Mouse (Mus musculus): Measurements from ENCODE around the gene Ephb2. TPM values are rescaled to one million over a fixed set of nuclear protein-coding genes. Genes with fewer than 3 reads are reported as not detected.

Ephb2 gene
- polyA plus RNA-seq, 1 experiment = 2.7 TPM

DNA sequence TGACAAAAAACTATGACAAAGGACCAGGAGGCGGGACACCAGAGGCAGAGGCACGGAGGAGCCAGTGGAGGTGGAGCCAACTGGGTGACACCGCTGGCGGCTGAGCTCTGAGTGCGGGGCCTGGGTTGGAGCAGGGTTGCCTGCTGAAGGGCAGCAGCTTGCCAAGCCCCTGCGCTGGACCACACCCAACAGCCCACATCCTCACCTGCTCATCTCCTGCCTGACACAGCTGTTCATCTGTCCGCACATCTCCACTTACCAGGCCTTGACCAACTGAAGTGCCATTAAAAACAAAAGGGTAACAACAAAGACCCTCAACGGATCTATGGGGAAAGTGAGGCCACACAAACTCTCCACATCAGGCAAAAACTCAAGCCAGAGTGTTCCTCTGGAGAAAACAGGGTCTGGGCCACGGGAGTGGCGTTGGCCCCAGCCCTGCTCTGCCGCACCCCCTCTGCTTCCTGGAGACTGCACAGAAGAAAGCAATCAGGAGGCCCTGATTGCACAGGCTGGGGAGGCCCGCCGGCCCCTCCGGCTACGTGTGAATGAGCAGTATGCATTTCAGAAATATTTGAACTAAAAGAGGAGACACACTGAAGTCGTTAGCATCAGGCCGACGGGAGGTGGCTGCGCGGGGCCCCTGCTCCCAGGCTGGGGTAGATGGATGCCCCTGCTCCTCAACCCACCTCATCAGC lies 55.4 kb downstream of the Ephb2 start:
- DNase-seq (ENCODE audit: low read depth in 1 of 2, low spot score in 2 of 2) = no peak
- H3K27me3 ChIP-seq (ENCODE audit: control insufficient read depth, insufficient read depth, low read length) = no peaks in the 10 kb centered on the region
- TF ChIP-seq CTCF (IDR thresholded peaks at IDR 0.05; ENCODE audit: extremely low read depth, insufficient read depth, insufficient read length, insufficient replicate concordance) (no peak), POLR2A (IDR thresholded peaks at IDR 0.05; ENCODE audit: low read depth, low read length) (no peak)
- H3K4me3 ChIP-seq (ENCODE audit: extremely low read depth, insufficient read depth, insufficient read length) = no peak overlapping the region
- H3K4me1 ChIP-seq (ENCODE audit: control insufficient read depth, insufficient read depth, insufficient read length) = no peaks in the 10 kb centered on the region
- WGBS = 90% methylated on average over 20 of the region's 20 CpGs
- no peak overlapping the region for H3K27ac ChIP-seq (ENCODE audit: insufficient read depth, low read length)
- no peaks in the 10 kb centered on the region for H3K36me3 ChIP-seq (ENCODE audit: control insufficient read depth, insufficient read depth, low read length)

GRCm38 (mm10) chr4:136779156-136779555 lies 56.6 kb downstream of the Ephb2 start:
- no peak overlapping the region for H3K4me3 ChIP-seq (ENCODE audit: extremely low read depth, insufficient read depth, insufficient read length)
- H3K4me1 ChIP-seq (ENCODE audit: control insufficient read depth, insufficient read depth, insufficient read length) = no peaks in the 10 kb centered on the region
- no peaks in the 10 kb centered on the region for H3K27me3 ChIP-seq (ENCODE audit: control insufficient read depth, insufficient read depth, low read length)
- 97% methylated on average over 11 of the region's 11 CpGs for WGBS
- H3K27ac ChIP-seq (ENCODE audit: insufficient read depth, low read length) = no peak overlapping the region
- no peak for DNase-seq (ENCODE audit: low read depth in 1 of 2, low spot score in 2 of 2)
- TF ChIP-seq POLR2A (IDR thresholded peaks at IDR 0.05; ENCODE audit: low read depth, low read length) (no peak), CTCF (IDR thresholded peaks at IDR 0.05; ENCODE audit: extremely low read depth, insufficient read depth, insufficient read length, insufficient replicate concordance) (no peak)
- no peaks in the 10 kb centered on the region for H3K36me3 ChIP-seq (ENCODE audit: control insufficient read depth, insufficient read depth, low read length)

DNA sequence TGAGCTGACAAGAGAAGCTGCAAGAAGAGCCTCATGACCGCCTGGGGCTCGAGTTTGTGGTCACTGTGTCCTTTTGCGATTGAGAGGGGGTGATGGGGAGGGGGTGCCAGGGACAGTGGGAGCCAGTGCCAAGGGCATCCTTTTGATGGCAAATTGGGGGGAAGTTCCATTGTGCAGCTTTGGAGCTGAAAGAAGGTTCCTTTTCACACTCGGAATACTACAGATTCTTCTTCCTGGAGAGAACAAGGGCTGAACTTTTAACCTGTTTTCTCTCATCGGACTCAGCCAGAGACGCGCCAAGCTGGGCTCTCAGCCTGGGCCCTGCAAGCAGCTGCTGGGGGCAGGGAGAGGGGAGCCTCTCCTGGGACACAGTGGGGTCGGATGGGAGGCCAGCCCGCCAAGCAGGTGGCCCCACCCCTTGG lies 59.3 kb downstream of the Ephb2 start:
- TF ChIP-seq POLR2A (IDR thresholded peaks at IDR 0.05; ENCODE audit: low read depth, low read length) (no peak), CTCF (IDR thresholded peaks at IDR 0.05; ENCODE audit: extremely low read depth, insufficient read depth, insufficient read length, insufficient replicate concordance) (no peak)
- Histone ChIP-seq H3K27ac (ENCODE audit: insufficient read depth, low read length) (no peak overlapping the region), H3K4me3 (ENCODE audit: extremely low read depth, insufficient read depth, insufficient read length) (no peak overlapping the region), H3K27me3 (ENCODE audit: control insufficient read depth, insufficient read depth, low read length) (no peaks in the 10 kb centered on the region), H3K4me1 (ENCODE audit: control insufficient read depth, insufficient read depth, insufficient read length) (no peaks in the 10 kb centered on the region), H3K36me3 (ENCODE audit: control insufficient read depth, insufficient read depth, low read length) (no peaks in the 10 kb centered on the region)
- no peak for DNase-seq (ENCODE audit: low read depth in 1 of 2, low spot score in 2 of 2)
- 60% methylated on average over 9 of the region's 9 CpGs for WGBS

DNA sequence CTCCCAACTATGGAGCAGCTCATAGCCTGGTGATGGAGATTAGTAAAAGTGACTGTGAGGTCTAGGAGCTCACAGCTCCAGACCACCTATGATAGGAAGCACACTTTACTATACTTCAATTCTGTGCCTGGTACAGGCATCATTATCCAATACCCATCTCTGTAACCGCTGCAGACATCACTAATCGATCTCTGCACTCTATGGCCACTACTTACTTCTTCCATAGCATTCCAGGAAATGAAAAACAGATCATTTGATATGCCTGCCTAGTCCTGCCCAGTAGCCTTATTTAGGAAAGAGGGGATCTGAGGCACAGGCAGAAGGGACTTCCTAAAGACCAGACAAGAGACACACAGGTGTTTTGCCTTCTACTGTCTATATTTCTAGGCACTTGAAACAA lies 59.9 kb downstream of the Ephb2 start:
- no peak for TF ChIP-seq POLR2A (IDR thresholded peaks at IDR 0.05; ENCODE audit: low read depth, low read length)
- no peak for TF ChIP-seq CTCF (IDR thresholded peaks at IDR 0.05; ENCODE audit: extremely low read depth, insufficient read depth, insufficient read length, insufficient replicate concordance)
- no peaks in the 10 kb centered on the region for H3K27me3 ChIP-seq (ENCODE audit: control insufficient read depth, insufficient read depth, low read length)
- no peaks in the 10 kb centered on the region for H3K4me1 ChIP-seq (ENCODE audit: control insufficient read depth, insufficient read depth, insufficient read length)
- H3K4me3 ChIP-seq (ENCODE audit: extremely low read depth, insufficient read depth, insufficient read length) = no peak overlapping the region
- H3K27ac ChIP-seq (ENCODE audit: insufficient read depth, low read length) = no peak overlapping the region
- DNase-seq (ENCODE audit: low read depth in 1 of 2, low spot score in 2 of 2) = no peak
- 84% methylated on average over 2 of the region's 2 CpGs for WGBS
- no peaks in the 10 kb centered on the region for H3K36me3 ChIP-seq (ENCODE audit: control insufficient read depth, insufficient read depth, low read length)

DNA sequence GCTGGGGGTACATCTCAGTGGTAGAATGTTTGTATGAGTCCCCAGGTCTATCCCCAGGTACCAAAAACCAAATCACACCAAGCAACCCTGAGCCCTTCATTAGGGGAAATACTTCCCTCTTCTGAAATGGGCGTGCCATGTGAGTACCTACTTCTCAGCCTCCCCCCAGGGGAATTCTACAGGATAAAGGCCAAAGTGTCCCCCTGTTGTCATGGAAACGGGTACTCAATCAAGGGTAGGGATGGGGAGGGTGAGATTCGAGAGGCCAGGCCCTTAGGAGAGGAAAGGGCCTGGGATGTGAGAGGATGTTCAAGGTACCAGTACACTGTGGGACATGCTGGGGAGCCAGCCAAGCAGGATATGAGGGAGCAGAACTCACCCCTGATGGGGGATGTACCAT lies 61.6 kb downstream of the Ephb2 start:
- Histone ChIP-seq H3K4me1 (ENCODE audit: control insufficient read depth, insufficient read depth, insufficient read length) (no peaks in the 10 kb centered on the region), H3K4me3 (ENCODE audit: extremely low read depth, insufficient read depth, insufficient read length) (no peak overlapping the region), H3K27me3 (ENCODE audit: control insufficient read depth, insufficient read depth, low read length) (no peaks in the 10 kb centered on the region), H3K27ac (ENCODE audit: insufficient read depth, low read length) (no peak overlapping the region), H3K36me3 (ENCODE audit: control insufficient read depth, insufficient read depth, low read length) (no peaks in the 10 kb centered on the region)
- no peak for DNase-seq (ENCODE audit: low read depth in 1 of 2, low spot score in 2 of 2)
- no peak for TF ChIP-seq CTCF (IDR thresholded peaks at IDR 0.05; ENCODE audit: extremely low read depth, insufficient read depth, insufficient read length, insufficient replicate concordance)
- no peak for TF ChIP-seq POLR2A (IDR thresholded peaks at IDR 0.05; ENCODE audit: low read depth, low read length)
- 71% methylated on average over 3 of the region's 3 CpGs for WGBS

DNA sequence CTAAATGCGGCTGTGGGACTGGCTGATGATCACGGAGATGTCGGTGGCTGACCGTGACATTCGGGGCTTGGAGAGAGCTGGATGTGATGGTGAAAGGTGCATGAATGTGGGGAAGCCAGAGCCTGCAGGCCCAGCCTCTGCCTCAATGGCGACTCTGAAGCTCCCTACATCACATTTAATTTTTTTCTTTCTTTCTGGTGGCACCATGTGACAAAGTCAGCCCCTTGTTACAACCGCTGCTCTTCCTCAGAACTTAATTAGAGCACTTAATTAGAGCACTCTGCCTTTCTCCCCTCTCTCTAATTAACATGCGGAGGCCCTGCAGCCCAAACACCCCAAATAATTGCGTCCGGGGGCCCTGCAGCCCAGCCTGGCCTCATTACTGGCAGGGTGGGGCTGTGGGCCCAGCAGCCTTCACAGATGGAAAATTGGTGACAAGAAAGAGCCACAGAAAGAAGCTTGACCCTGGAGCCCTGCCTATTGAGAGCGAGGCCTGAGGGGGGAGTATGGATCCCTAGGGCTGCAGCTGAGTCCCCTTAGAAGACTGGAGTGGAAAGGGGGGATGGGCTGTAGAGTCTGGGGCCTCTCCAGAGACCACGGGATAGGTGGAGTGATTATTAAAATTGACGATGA lies 62.7 kb downstream of the Ephb2 start:
- no peak for DNase-seq (ENCODE audit: low read depth in 1 of 2, low spot score in 2 of 2)
- Histone ChIP-seq H3K36me3 (ENCODE audit: control insufficient read depth, insufficient read depth, low read length) (no peaks in the 10 kb centered on the region), H3K4me3 (ENCODE audit: extremely low read depth, insufficient read depth, insufficient read length) (no peak overlapping the region), H3K27me3 (ENCODE audit: control insufficient read depth, insufficient read depth, low read length) (no peaks in the 10 kb centered on the region), H3K4me1 (ENCODE audit: control insufficient read depth, insufficient read depth, insufficient read length) (no peaks in the 10 kb centered on the region), H3K27ac (ENCODE audit: insufficient read depth, low read length) (no peak overlapping the region)
- WGBS = 94% methylated on average over 13 of the region's 13 CpGs
- TF ChIP-seq CTCF (IDR thresholded peaks at IDR 0.05; ENCODE audit: extremely low read depth, insufficient read depth, insufficient read length, insufficient replicate concordance) = no peak

DNA sequence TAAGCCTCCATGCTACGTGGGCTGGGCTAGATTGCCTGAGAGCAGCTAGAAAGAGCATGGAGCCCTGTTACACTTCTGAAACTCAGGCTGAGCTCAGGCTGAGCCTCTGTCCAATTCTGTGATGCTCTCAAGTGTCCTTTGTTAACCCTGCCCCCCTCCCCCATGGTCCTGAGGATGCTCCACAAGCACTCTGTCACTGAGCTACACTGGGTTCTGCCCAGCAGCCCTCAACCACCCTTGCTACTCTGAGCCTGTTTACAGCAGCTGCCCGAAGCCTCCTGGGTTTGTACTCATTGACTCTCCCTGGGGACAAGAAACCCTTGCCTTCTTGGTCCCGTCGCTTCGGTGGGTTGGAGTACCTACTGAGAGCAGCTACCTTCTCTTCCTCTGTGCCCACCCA lies 63.5 kb downstream of the Ephb2 start:
- no peak overlapping the region for H3K27ac ChIP-seq (ENCODE audit: insufficient read depth, low read length)
- no peaks in the 10 kb centered on the region for H3K36me3 ChIP-seq (ENCODE audit: control insufficient read depth, insufficient read depth, low read length)
- no peak overlapping the region for H3K4me3 ChIP-seq (ENCODE audit: extremely low read depth, insufficient read depth, insufficient read length)
- WGBS = 71% methylated on average over 5 of the region's 5 CpGs
- no peaks in the 10 kb centered on the region for H3K27me3 ChIP-seq (ENCODE audit: control insufficient read depth, insufficient read depth, low read length)
- no peak for DNase-seq (ENCODE audit: low read depth in 1 of 2, low spot score in 2 of 2)
- no peaks in the 10 kb centered on the region for H3K4me1 ChIP-seq (ENCODE audit: control insufficient read depth, insufficient read depth, insufficient read length)
- TF ChIP-seq POLR2A (IDR thresholded peaks at IDR 0.05; ENCODE audit: low read depth, low read length) = no peak
- TF ChIP-seq CTCF (IDR thresholded peaks at IDR 0.05; ENCODE audit: extremely low read depth, insufficient read depth, insufficient read length, insufficient replicate concordance) = no peak

Data from spleen, adult 2 months (tissue).